Mouse (Mus musculus) kidney, postnatal 4 days (tissue): ENCODE results near the gene Gpkow.
A peak's percentile ranks its signal among the peaks of the same experiment; 100 is the strongest.

Source experiments
- DNase-seq, 2 experiments: peaks; one replicate each; pipeline ENCODE4 v3.0.0; 2021; ENCODE audit warnings: mixed read lengths in 2 of 2

The Gpkow gene

DNA sequence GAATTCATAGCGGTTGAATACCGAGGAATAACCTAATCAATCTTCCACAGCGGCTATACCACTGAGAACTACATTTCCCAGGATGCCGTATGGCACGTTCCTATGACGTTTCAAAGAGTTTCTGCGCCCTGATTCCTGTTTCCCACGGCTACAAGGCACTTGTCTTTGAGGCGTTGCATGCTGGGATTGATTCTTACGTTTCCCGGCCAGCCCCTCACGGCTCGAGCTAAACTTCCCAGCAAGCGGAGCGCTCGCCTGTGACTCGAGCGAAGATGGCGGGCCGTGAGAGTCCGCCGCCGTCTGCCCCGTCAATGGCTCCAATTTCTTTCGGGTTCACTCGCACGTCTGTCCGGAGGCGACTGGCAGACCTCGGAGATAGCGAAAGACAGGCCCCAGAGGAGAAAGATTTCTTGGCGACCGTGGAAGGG is at the start of gene Gpkow:
Gene Gpkow (plus strand): TSS at position 178 of the 428 bp plus-strand sequence.
- DNase-seq: peak; percentile 79 to 87

DNA sequence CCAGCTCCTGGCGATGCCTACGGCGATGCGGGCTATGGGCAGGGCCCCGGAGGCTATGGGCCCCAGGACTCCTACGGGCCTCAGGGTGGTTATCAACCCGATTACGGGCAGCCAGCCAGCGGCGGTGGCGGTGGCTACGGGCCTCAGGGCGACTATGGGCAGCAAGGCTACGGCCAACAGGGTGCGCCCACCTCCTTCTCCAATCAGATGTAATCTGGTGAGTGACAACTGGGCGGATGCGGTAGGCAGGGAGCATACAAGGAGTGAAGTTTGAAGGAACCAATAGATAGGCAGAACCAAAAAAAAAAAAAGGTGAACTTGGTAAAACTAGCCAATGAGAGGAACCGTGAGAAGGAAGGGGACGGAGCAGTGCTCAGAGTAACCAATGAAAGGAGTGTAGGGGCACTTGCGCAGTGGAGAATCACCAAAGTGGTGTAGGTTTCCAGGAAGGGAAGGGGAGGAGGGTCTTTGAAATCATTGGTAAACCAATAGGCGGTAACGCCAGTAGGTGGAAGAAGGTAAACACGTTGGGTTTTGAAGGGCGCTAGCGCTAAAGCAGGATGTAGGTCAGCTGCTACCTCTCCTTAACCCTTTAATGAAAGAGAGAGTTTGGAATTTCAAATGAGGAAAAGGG is 48.1 kb upstream of the Gpkow start:
- peak; percentile 83 to 89 for DNase-seq

DNA sequence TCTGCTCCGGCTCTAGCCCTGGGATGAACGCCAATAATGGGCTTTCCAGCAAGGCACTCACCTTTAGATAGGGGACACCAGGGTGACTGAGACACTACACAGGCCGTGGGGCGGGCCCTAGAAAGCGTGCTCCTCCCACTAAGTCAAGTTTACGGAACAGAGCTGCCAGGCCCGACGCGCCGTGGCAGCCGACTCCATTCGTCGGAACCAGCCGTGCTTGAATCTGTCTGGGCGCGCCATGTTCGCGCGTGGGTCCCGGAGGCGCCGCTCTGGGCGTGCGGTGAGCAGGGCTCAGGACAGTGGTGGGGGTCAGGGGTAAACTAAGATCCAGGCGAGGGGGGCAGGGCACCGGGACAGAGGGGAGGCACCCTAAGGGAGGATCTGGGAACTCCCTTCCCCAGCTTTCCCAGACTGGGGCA is 39.7 kb upstream of the Gpkow start, which contains the start of gene Prickle3:
Gene Prickle3 (plus strand): TSS at position 40 of the 419 bp plus-strand sequence.
- DNase-seq: peak; percentile 65 to 76

DNA sequence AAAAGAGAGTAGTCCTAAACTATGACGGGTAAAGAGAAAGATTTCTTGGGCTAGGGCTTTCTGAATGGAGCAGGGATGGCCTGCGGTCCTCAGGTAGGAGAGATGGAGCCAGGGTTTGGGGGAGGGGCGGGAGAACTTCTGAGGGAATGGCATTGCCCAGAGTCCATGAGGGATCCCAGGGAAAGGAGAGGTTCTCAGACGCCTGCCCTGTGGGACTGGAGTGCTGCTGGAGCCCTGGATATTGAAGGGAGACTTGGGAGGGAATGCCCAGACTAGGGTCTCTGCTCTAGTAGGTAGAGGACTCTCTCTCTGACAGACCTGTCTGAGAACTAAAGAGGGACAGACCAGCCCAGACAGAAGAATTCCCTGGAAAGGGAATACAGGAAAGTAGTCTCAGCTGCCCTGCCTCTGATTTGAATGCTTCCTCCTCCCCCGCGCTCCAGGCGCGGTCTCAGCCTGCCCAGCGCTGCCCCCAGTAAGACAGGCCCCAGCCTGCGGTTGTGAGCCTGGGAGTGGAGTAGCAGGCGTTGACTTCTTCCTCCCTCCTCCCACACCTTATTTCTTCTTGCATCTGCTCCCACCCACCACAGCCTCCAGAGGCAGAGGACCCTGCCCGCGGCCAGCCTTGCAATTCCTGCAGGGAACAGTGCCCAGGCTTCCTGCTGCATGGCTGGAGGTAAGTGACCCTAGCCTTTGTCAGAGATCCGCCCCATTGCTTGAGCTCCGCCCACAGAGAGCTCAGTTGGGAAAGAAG is 38.7 kb upstream of the Gpkow start:
- peak; percentile 73 to 77 for DNase-seq

DNA sequence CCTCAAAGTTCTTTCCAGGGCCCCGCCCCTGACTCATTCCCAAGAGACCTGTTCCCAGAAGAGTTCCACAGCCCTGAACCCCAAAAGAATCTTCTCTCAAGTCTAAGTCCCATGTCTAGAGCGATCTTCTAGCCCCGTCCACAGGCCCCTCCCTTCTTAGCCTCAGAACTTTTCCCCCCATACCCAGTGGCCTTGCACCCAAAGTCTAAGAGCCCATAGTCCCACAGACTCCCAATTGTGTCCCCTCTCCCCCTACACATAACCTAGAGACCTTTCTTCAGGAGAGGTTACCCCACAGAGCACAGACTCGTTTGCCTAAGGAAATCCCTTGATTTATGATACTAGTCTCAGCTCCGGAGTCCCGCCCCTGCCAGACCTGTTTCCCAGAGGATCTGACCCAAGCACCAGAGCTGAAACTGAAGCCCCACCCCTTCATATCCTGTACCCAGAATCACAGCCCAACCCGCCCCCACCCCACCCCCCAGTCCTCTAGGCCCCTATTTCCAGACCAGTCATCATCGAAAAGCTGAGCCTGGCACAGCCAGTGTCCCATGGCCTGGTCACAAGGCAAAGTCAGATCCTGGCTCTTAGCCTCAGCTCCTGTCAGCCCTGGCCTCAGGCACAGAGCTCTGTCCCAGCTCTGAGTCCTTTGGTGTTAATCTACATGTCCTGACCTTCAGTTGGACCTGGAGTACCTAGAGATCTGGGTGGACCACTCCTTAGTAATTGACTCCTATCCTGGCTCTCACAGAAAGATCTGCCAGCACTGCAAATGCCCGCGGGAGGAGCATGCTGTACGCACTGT is 37.9 kb upstream of the Gpkow start:
- peak; percentile 39 to 44 for DNase-seq

DNA sequence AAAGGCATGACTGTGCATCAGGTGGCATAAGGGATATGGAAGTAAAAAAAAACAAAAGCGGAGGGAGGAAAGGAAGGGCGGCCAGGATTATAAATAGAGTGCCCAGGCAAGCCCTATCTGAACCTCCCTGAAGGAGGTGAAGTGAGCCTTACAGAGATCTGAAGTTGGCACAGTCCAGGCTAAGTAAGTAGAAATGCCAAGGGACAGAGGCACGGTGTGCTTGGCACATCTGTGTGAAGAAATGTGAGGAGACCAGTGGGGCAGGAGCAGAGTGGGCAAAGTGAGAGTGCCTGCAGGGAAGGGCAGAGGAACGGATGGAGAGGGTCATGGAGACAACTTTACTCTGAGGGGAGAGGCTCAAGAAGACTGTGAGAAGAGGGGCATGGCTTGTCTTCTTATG is 35.8 kb upstream of the Gpkow start:
- no peak for DNase-seq

DNA sequence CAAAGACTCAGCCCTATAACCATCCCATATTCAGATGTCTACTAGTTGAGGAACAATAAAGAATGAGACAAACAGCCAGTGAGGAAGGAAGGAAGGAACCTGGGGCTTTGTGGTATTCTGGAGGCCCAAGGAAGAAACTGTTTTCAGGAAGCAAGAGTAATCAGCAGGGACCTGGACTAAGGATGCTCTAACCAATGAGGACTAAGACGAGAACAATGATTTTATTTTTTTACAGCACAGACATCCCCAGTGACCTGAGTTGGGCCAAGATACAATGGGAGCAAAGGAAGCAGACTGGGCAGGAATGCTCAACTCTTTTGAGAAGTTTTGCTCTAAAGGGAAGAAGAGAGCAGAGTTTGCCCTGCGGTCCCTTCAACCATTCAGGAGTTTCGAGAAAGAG is 34.0 kb upstream of the Gpkow start:
- no peak for DNase-seq

DNA sequence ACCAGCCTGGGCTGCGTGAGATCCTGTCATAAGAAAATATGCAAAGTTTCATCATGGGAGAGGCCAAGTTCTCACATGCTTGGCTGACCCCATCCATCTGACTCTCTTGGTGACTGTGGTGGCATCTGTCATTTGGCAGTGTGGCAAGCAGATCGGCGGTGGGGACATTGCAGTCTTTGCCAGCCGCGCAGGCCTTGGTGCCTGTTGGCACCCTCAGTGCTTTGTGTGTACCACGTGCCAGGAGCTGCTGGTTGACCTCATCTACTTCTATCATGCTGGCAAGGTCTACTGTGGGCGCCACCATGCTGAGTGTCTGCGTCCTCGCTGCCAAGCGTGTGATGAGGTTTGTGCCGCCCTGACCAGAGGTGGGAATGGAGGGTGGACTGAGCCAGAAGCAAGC is 32.1 kb upstream of the Gpkow start:
- DNase-seq: no peak

DNA sequence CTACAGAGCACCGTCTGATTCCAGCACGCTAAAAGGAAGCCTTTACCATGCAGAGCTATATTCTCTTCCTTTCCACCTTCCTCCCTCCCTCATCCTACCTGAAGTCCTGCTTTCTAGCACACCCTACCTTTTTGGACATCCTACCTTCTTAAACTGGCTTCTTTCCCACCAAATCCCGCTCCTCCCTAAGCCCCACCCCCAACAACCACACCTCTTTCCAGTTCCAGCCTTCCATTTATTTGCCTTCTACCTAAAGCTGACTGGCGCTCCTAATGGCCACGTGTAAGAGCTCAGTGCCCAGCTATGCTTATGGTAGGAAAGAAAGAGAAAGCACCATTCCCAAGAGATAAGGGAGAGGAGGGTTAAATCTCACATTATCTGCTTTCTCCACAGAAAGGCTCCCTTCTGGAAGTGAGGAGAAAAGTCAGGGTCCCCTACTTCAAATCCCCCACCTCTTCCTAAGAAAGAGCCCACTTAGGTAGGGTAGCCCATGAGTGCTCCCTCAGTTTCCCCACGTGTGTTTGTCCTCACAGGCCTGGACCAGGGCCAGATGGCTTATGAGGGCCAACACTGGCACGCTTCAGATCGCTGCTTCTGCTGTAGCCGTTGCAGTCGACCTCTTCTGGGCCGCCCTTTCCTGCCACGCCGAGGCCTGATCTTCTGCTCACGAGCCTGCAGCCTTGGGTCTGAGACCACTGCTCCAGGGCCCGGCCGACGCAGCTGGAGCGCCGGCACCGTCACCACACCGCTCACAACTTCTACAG is 31.0 kb upstream of the Gpkow start:
- DNase-seq: no peak

DNA sequence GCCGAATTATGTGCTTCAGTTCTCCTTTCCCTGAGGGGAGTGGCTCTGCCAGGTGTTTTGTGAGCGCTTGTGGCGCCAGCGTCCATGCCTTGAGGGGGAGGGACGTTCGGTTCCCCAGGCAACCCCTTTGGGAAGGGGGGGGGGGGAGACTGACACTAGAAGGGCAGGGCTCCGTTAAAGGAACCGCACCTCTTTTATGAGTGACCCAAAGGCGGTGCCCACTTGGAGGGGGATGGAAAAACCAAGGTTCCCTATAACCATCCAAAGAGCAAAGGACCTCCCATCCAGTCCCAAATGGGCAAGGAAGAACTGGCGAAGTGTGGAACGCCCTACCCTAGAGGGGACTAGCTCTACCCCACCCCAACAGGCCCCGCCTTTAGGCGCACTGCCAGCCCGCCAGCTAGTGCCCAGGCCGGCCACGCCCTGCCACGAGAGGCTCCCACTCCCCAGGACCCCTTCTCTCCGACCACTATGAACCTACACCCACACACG is 26.5 kb upstream of the Gpkow start:
- DNase-seq: peak; percentile 75 to 83

DNA sequence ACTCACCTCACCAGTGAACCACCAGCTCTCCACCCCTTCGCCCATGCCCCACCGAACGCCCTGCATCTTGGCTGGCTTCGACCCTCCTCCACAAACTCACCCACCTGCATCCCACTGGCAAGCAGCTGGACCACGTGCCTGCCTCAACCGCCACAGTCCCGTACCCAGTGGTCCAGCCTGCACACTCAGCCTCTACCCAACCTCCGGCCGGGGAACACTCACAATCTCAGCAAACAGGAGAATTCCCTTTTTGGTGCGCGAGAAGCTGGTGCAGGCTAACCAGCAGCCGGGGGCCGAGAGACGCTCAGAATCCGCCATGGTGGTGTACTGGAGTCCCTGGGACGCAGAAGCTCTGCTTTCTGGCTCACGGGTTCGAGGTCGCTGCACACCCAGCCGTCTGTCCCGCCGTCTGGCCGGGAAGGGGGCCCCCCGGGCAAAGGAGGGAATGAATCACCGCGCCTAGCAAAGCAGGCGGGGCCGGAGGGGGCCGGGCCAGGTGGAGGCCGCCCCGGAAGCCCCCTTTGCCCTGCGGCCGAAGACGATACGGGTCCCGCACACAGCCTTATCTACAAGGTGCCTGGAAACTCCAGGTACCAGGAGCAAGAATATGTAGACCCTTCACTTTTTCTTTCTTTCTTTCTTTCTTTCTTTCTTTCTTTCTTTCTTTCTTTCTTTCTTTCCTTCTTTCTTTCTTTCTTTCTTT is 25.9 kb upstream of the Gpkow start, which contains the start of gene Plp2:
Gene Plp2 (minus strand): TSS at position 470 of the 703 bp plus-strand sequence.
- DNase-seq: peak; percentile 56 to 70

DNA sequence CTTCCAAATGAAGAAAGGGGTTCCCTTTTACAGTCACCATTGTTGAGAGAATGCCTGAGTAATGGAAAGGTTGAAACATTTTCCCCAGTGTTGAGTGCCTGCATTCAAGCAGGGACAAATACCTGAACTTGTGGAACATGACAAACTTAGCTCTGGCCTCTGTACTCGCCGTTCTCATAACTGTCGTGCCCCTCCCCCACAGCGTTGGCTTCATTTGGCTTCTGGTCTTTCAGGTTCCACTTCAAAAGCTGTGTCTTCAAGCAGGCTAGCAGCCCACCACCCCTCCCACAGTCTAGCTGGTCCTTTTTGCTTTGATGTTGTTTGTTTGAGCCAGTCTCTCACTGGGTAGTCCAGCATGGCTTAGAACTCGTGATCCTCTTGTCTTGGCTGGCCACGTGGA is 24.2 kb upstream of the Gpkow start:
- DNase-seq: peak; percentile 28 to 55

DNA sequence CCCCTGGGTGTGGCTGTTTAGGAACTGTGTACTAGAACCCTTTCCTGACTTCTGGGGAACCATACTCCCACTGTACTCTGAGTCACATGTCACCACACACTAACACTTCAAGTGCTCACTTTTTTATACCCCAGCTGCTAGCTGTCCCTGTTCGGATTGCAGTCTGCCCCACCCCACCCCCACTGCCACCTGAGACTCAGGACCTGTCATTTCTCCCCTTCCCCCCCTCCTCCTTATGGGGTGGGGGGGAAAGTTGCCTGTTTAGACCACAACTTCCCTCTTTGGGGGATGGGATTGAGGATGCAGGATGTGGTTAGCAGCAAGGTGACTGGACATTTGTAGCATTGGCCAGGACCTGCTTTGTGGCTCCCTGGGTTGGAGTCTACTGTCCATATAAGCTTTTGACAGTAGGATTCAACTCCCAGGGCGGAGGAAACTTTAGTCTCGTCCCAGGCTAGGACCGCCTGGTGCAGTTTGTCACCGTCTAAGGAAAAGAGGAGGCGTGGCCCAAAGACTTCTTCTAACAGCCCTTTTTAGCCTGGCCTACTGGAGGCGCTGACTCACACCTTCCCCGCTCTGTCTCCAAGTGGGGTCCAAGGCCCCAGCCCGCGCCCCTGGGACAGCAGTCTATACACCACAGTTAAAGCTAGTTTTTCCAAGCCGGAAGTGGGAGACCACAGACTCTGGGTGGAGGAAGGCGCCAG is 23.2 kb upstream of the Gpkow start:
- peak; percentile 54 to 70 for DNase-seq

DNA sequence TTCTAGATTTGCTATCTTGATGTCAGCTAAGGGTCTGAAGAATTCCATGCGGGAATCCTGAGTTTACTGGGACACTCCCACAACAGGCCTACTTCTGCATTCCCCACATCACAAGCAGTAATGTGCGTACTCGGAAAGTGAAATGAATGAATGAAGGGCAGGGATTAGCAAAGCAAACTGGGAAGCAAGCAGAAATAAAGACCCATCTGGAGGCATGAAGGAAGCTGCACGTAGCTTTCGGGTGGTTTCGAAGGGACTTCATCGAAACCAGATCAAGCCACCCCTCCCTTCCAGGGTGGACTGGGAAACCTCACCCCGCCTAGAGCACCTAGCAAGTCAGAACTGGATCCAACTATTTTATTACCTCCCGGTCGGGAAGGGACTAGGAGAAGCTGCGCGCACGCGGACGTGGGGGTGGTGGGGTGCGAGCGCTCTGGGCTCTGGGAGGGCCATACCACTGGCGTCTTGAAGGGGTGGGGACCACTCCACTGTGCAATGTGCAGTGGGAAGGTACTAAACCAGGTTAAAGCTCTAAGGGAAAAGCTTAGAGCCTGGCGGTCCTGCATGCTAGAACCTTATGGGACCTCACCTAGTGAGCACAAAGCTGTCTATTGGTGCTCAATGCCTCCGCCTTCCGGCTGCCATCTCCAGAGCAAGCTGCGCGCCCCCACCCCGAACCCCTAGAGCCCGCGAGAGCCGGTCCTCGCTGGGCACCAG is 22.5 kb upstream of the Gpkow start:
- peak; percentile 53 to 74 for DNase-seq

DNA sequence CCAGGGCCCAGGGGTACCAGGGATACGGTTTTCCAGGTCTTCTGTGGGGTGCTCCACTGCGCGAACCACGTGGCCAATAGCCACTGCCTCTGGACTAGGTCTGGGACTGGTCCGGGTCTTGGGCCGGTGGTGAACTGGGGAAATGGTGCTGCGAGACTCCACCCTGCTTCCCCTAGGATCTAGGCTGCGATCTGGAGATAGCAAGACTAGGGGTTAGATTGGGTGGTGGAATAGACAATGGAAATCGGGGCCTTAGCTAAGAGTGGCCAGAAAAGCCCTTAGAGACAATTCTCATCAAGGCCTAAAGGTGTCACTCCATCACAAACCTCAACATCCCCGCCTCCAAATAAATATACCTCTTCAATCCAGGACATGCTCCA is 21.9 kb upstream of the Gpkow start:
- no peak for DNase-seq

DNA sequence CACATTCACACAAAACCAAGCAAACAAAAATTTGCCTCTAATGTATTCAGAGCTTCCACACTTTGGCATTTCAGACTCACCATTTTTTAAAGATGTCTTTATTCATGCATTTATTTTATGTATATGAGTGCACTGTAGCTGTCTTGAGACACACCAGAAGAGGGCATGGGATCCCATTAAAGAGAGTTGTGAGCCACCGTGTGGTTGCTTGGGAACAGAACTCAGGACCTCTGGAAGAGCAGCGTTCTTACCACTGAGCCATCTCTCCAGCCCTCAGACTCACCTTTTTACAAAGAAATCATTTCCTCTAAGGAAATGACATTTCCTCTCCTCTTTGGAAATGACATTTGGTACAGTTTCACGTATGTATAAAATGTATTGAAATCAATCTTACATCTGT is 17.9 kb upstream of the Gpkow start:
- no peak for DNase-seq

DNA sequence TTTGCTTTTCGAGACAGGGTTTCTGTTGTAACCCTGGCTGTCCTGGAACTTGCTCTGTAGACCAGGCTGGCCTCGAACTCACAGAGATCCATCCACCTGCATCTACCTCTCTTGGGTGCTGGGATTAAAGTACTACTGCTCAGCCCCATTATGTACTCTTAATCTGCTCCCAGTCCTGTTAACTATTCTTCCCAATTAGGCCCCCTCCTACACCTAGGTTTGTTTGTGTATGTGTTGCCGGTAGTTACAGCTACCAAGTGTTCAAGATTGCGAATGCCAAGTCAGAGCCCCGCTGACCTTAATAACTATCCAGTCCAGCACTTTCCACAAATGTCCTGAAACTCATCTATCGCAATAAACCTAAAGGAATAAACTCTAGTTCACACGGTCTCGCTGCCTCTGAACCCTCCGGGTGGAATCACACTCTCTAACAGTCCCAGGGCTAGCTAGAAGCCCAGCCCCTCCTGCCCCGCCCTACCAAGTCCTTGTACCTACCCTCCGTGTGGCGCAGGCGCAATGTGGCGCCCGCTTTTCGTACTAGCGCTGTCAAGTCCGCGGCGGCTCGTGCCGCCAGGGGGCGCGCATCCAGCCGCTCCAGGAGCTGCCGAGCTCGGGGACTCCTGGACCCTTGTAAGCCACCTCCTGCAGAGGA is 17.4 kb upstream of the Gpkow start:
- peak; percentile 93 to 95 for DNase-seq

DNA sequence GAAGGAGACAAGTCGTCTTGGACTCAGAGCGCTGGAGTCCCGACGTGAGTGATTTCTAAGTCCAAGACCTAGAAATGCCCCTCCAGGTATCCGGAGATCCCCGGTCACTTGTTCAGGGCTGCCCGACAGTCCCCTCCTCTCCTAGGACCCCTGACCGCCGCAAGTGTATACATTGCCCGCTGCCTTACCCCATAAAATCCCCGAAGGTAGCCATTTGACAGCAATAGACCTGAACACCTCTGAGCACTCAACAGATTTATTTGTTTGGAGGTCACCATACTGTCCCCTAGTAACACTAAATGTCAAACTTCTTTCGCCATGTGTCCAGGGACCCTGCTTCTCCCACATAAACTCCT is 16.9 kb upstream of the Gpkow start:
- DNase-seq: no peak

DNA sequence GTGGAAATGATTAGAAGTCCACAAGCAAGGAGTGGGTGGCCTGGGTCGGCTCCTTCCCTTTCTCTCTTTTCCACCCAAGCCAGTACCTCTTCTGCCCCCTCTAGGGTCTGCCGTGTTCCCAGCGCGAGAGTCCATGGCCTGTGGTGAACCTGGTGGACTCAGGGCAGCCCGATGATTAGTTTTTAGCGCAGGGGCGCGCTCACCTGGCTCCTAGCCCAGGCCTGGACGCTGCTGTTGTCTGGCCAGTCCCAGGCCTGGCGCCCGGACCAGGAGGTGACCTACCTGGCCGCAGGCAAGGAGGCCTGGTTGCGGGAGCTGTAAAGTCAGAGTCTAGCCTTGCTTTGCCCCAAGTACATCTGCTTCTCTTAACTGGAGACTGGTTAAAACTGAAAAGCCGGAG is 16.1 kb upstream of the Gpkow start, which contains the start of gene Magix:
Gene Magix (minus strand): TSS at position 388 of the 400 bp plus-strand sequence.
- DNase-seq: peak in 1 of 2 experiments; percentile 40

DNA sequence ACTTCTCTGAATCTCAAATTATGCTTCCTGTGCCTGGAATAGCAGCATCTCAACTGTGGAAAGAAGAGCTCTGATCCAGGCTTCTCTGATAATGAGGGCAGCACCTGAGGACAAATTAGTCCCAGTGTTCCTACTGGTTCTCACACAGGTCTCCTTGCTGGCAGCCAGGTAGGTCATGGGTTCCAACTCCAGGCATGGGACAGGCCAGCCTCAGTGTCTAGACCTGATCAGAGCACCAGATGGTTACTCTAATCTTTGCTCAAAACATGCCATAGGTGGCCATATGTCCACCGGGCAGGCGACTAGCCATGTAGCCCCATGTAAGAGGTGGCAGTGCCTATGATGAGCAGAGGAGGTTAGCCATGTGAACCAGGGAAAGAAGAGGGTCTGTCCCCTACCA is 8.6 kb upstream of the Gpkow start:
- no peak for DNase-seq
